Mouse (Mus musculus): ENCODE data around the gene Nelfa. TPM values are rescaled to one million over a fixed set of nuclear protein-coding genes. Genes with fewer than 3 reads are reported as not detected.

Nelfa gene
- polyA plus RNA-seq (2021), result 30.6 TPM

DNA sequence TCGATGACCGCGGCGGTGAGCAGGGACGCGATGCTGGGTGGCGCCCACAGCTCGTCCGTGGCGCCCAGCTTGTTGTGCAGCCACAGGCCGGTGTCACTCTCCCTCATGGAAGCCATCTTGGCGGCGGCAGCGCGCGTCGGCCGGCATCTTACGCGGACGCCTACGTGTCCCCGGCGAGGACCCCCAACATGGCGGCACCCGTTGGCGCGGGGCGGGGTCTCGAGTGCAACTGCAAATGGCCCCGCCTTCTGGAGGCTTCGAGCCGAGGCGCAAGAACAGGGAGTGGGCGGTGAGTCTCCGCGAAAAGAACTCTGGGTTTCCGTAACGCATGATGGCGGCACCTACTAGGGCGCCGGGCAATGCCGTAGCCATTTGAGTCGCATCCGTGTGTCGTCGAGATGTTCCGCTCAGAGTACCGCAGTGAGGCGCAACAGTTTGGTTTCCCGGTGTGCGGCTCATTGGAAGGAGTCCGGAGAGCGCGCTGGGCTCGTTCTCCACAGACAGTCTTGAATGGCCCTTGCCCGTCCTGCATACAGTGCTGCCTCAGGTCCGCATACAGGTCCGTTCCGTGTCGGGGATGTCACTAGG, at the start of gene Nelfa:
TSS of gene Nelfa (minus strand) at position 294 of the 588 bp plus-strand sequence.
- ATAC-seq (peak; percentile 92), DNase-seq (ENCODE audit: low read depth, low spot score) (peak; percentile 93)
- ChIA-PET CTCF (no interaction called here), POLR2A (no interaction called here)
- H3K27me3 ChIP-seq, result no peaks in the 10 kb centered on the region
- in situ Hi-C loops (cut with MboI; ENCODE audit: low pct_unique_long_range_greater_than_20kb), result loop anchor here (10.0 kb wide), 1 partner anchor 261 kb away; no protein-coding TSS in a partner anchor
- no peak for TF ChIP-seq CTCF (IDR thresholded peaks at IDR 0.05)

DNA sequence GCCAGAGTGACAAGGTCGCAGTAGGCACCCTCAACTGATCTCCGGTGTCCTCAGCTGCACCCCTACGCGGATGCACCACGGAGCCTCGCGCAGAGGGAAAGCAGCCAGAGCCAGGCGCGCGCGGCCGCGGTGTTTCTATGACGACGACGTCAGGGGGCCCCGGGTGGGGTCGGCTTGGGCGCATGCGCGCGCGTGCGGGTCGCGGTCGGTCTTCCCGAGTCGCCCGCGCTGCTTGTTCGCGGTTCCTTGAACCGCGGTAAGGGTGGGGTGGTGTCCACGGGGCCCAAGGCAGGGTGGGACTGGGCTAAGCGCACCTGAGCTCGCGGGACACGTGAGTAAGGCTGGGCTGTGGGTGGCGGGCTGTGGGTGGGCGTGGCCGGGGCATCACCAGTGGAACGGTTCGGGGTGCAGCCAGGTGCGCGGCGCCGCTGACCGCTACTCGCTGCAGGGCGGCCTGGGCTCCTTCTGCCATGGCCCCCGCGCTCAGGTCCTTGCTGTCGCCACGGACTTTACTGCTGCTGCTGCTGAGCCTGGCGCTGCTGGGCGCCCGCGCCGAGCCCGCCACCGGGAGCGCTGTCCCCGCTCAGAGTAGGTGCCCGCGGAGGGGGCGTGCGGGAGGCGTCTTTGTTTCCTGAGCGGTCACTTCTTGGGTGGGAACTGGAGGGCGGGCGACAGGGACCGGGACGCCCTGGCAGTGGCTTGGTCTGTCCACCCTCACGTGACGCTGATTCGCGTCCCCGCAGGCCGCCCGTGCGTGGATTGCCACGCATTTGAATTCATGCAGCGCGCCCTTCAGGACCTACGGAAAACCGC, 47.3 kb upstream of the Nelfa start, which contains the start of gene Gm1673:
TSS of gene Gm1673 (plus strand) at position 125 of the 813 bp plus-strand sequence.
- ATAC-seq, result peak; percentile 75
- peak; percentile 99 for TF ChIP-seq CTCF (IDR thresholded peaks at IDR 0.05)
- ChIA-PET CTCF (no interaction called here), POLR2A (interaction anchor here (0.6 kb wide), 1 partner anchor 561 kb away, joined by 3 read pairs; no protein-coding TSS in a partner anchor)
- no peaks in the 10 kb centered on the region for H3K27me3 ChIP-seq
- DNase-seq (ENCODE audit: low read depth, low spot score), result no peak
- in situ Hi-C loops (cut with MboI; ENCODE audit: low pct_unique_long_range_greater_than_20kb), result no loop called here

DNA sequence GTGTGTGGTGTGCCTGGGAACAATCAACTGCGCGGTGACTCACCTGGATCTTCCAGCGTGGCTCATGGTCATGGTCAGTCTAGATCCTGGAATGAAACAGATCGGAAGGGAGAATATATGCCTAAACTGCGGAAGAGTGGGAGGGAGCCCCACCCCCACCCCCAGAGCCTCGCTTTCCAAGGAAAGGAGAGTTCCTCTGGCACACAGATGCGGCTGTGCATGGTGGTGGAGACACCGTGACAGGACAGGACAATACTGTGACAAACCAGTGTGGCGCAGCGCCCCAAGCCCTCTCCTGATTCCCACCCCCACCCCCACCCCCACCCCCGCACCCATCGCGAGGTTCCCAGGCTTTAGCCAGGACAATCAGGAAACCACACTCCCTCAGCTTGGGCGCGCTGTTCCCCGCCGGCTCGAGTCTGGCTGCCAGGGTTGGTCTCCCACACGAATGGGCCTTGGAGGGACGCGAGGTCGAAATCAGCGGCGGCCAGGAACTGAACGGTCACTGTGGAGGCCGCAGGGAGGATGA, 46.6 kb upstream of the Nelfa start:
- DNase-seq (ENCODE audit: low read depth, low spot score), result peak; percentile 44
- in situ Hi-C loops (cut with MboI; ENCODE audit: low pct_unique_long_range_greater_than_20kb), result no loop called here
- TF ChIP-seq CTCF (IDR thresholded peaks at IDR 0.05), result no peak
- CTCF ChIA-PET, result no interaction called here
- peak; percentile 19 for ATAC-seq
- POLR2A ChIA-PET, result no interaction called here
- no peaks in the 10 kb centered on the region for H3K27me3 ChIP-seq

DNA sequence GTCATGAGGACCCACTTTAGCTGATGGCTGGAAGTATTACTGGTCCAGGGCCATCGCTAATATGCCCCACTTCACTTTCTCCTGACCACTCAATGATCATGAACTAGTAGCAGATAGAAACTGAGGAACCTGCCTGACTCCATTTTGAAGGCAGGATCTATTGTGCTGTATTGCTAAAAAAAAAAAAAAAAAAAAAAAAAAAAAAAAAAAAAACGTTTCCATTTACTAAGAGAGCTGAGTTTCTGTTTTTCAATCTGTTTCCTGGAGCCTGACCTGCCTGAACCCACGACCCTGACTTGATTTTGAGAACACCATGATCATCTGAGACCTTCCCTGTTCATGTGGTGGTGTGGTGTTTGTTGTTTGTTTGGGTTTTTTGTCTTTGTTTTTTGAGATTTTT, 40.1 kb upstream of the Nelfa start:
- TF ChIP-seq CTCF (IDR thresholded peaks at IDR 0.05), result no peak
- DNase-seq (ENCODE audit: low read depth, low spot score), result no peak
- ATAC-seq, result no peak
- H3K27me3 ChIP-seq, result peaks cover 8% of the 10 kb centered on the region
- POLR2A ChIA-PET, result interaction anchor here (0.7 kb wide), 1 partner anchor 574 kb away, joined by 5 read pairs; no protein-coding TSS in a partner anchor
- in situ Hi-C loops (cut with MboI; ENCODE audit: low pct_unique_long_range_greater_than_20kb), result no loop called here
- CTCF ChIA-PET, result no interaction called here

DNA sequence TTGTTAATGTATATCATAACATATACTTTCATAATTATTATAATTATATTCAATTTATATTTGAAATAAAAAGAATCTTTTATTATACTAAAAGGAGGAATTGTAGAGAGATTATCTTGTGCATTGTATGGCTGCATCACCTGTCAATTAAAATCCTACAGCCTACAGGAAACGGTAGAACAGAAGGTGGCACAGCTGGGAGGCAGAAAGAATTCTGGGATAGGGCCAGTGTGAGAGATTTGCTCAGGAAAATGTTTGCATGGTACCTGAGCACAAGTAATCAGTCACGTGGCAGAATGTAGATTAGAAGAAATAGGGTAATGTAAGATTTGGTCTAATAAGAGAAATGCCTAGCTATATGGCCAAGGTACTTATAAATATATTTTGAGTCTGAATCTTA, 38.5 kb upstream of the Nelfa start:
- POLR2A ChIA-PET, result no interaction called here

DNA sequence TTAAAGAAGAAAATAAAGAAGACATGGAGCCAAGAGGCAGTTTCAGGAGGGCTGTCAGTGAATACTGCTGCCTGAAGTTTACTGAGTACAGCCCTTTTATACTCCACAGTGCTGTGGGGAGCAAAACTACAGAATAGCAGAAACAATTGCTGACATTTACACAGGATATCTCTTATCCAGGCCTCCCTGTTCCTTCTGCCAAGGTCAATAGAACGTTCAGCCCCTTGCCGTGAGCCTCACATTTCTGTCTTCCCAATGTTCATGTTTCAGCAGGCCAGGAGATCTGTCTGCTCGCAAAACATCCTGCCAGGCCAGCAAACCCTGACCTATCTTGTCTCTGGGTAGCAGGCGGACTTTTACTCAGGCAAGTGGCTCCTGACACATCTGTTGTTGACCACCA, 23.2 kb upstream of the Nelfa start:
- TF ChIP-seq CTCF (IDR thresholded peaks at IDR 0.05), result no peak
- ATAC-seq (no peak), DNase-seq (ENCODE audit: low read depth, low spot score) (no peak)
- no peaks in the 10 kb centered on the region for H3K27me3 ChIP-seq
- ChIA-PET POLR2A (no interaction called here), CTCF (no interaction called here)
- in situ Hi-C loops (cut with MboI; ENCODE audit: low pct_unique_long_range_greater_than_20kb), result no loop called here

More for the DNA sequence above, 38.5 kb upstream of the Nelfa start:
- peaks cover 13% of the 10 kb centered on the region for H3K27me3 ChIP-seq
- no peak for DNase-seq (ENCODE audit: low read depth, low spot score)
- CTCF ChIA-PET, result no interaction called here
- in situ Hi-C loops (cut with MboI; ENCODE audit: low pct_unique_long_range_greater_than_20kb), result no loop called here
- no peak for TF ChIP-seq CTCF (IDR thresholded peaks at IDR 0.05)
- ATAC-seq, result no peak

DNA sequence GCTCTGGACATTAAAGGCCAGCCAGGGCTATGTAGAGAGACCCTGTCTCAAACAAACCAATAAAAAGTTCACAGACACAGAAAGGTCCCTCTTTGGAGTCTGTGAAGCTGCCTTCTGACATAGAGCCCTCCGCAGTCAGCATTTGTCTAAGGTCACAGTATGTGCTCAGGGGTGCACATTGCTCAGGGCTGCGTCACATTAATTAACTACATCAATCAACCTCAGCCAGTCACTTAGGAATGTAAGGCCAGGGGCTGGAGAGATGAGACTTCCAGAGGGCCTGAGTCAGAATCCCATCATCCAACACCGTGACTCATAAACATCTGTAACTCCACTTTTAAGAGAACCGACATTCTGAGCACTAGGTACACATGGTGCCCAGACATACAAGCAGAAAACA, 19.7 kb upstream of the Nelfa start:
- CTCF ChIA-PET, result no interaction called here
- no peak for TF ChIP-seq CTCF (IDR thresholded peaks at IDR 0.05)
- ATAC-seq, result peak; percentile 85
- H3K27me3 ChIP-seq, result no peaks in the 10 kb centered on the region
- peak; percentile 61 for DNase-seq (ENCODE audit: low read depth, low spot score)
- in situ Hi-C loops (cut with MboI; ENCODE audit: low pct_unique_long_range_greater_than_20kb), result no loop called here
- POLR2A ChIA-PET, result no interaction called here

DNA sequence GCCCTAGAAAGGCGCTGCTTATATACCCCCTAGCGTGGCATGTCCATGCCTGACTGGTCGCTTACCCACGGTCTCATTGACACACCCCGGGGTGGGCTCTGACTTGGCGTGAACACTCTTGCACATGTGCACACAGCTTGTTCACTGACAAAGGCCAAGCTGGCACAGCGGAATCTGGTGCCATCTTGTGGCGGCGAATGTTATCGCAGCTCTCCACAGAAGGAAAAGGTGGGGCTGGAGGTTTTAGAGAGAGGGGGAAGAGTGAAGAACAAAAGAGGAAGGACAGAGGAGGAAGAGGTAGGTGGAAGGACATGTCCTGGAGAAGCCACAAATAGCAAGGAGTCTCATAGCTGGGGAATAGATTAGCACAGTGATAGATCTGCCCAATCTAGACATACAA, 18.1 kb upstream of the Nelfa start:
- CTCF ChIA-PET, result interaction anchor here (1.3 kb wide), 2 partner anchors 11 to 15 kb away, joined by 4 read pairs; no protein-coding TSS in a partner anchor
- in situ Hi-C loops (cut with MboI; ENCODE audit: low pct_unique_long_range_greater_than_20kb), result no loop called here

DNA sequence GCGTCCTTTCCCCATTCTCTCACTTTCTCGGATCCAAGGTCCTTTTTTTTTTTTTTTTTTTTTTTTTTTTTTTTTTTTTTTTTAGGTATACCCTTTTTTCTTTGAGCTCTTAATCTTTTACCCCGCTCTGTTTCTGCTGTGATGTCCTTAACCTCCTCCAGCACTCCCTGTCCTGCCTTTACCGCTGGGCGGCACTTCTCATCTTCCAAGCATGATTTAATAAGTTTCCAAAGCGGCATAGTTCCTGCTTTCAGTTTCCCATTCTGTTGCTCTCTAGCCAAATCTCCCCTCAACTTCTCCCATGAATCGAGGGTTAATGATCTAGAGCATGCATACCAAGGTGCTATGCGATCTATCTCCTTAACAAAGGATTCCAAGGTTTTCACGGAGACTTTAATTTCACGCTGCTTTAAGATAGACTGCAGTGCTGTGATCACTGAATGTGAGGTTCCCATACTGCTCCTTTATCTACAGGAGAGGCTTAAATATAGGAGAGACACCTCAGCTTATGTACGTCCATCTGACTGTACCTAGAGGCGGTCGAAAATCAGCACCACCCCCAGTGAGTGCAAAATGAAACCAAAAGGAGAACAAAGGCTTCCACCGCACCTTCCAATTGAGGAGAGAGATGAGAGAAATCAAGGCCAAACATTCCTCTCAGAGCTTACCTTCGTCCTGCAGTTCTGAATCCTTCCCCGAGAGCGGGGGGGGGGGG, 17.4 kb upstream of the Nelfa start:
- in situ Hi-C loops (cut with MboI; ENCODE audit: low pct_unique_long_range_greater_than_20kb), result no loop called here
- ChIA-PET POLR2A (interaction anchor here (1.2 kb wide), 1 partner anchor 9 kb away, joined by 3 read pairs; no protein-coding TSS in a partner anchor), CTCF (interaction anchor here (1.3 kb wide), 1 partner anchor 14 kb away, joined by 4 read pairs; no protein-coding TSS in a partner anchor)
- DNase-seq (ENCODE audit: low read depth, low spot score) (no peak), ATAC-seq (no peak)
- TF ChIP-seq CTCF (IDR thresholded peaks at IDR 0.05), result no peak
- no peaks in the 10 kb centered on the region for H3K27me3 ChIP-seq

More for the DNA sequence above, 18.1 kb upstream of the Nelfa start:
- no peak for ATAC-seq
- no peak for DNase-seq (ENCODE audit: low read depth, low spot score)
- TF ChIP-seq CTCF (IDR thresholded peaks at IDR 0.05), result peak; percentile 56
- POLR2A ChIA-PET, result interaction anchor here (1.2 kb wide), 1 partner anchor 9 kb away, joined by 3 read pairs; no protein-coding TSS in a partner anchor
- no peaks in the 10 kb centered on the region for H3K27me3 ChIP-seq

DNA sequence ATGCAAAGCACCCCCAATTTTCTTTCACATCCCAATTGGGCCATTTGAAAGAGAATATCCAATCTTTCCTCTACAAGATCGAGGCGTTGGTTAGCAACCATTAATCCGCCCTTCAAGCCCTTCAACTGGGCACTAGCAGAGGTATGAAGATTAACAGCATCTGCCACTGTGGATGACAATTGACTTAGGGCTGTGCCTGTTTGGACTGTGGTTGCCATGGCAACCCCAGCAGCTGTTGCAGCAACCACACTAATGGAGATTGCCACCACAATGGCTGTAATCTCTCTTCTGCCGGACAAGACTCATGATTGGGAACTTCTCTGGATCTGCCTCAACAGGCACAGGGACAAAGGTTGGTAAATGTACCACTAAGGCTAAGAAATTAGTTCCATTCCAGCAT, 12.1 kb upstream of the Nelfa start:
- CTCF ChIA-PET, result no interaction called here
- in situ Hi-C loops (cut with MboI; ENCODE audit: low pct_unique_long_range_greater_than_20kb), result no loop called here
- ATAC-seq, result no peak
- TF ChIP-seq CTCF (IDR thresholded peaks at IDR 0.05), result no peak
- POLR2A ChIA-PET, result no interaction called here
- DNase-seq (ENCODE audit: low read depth, low spot score), result no peak
- peaks cover 9% of the 10 kb centered on the region for H3K27me3 ChIP-seq

All from Patski (cell line).